Mouse (Mus musculus) stomach, postnatal 0 days (tissue): Measurements from ENCODE around the gene Grm2.

ENCODE experiments used
- CTCF ChIP-seq: IDR thresholded peaks from 2 replicates; pipeline ENCODE4 v1.5.1; 2016; ENCODE audit warnings: antibody characterized with exemption, low read depth, mild to moderate bottlenecking, moderate library complexity
- EP300 ChIP-seq: optimal IDR thresholded peaks from 2 replicates; pipeline ENCODE3; 2016; ENCODE audit warnings: antibody characterized with exemption

- no peak for TF ChIP-seq CTCF
- no peak for TF ChIP-seq EP300
Observed at GRCm38 (mm10) chr9:106616306-106616705, 39.6 kb downstream of the Grm2 start.
